Mouse (Mus musculus) urinary bladder, postnatal 10 days (tissue): ENCODE data around the gene Sub1.

Experiments used
- DNase-seq: peaks from one replicate; pipeline ENCODE4 v3.0.0; 2022; ENCODE audit warnings: low spot score

Gene Sub1

GRCm38 (mm10) chr15:11996883-11997282 is at the start of gene Sub1:
TSS of gene Sub1 (minus strand) at chr15:11996983.
- DNase-seq = no peak

GRCm38 (mm10) chr15:12040407-12040710 is 43.6 kb upstream of the Sub1 start:
- DNase-seq = no peak

- no peak for DNase-seq
Measured at GRCm38 (mm10) chr15:12039671-12040406, 43.1 kb upstream of the Sub1 start.

GRCm38 (mm10) chr15:12039256-12039655 is 42.5 kb upstream of the Sub1 start:
- no peak for DNase-seq

- DNase-seq = no peak
Measured at GRCm38 (mm10) chr15:12037866-12038625, 41.3 kb upstream of the Sub1 start.

- no peak for DNase-seq
Measured at GRCm38 (mm10) chr15:12037217-12037616, 40.4 kb upstream of the Sub1 start.

GRCm38 (mm10) chr15:12036675-12037074 is 39.9 kb upstream of the Sub1 start:
- DNase-seq = no peak

GRCm38 (mm10) chr15:12034317-12034716 is 37.5 kb upstream of the Sub1 start:
- DNase-seq = no peak

GRCm38 (mm10) chr15:12033155-12033554 is 36.4 kb upstream of the Sub1 start:
- DNase-seq = no peak

- no peak for DNase-seq
Measured at GRCm38 (mm10) chr15:12032512-12032911, 35.7 kb upstream of the Sub1 start.

GRCm38 (mm10) chr15:12031861-12032260 is 35.1 kb upstream of the Sub1 start:
- no peak for DNase-seq

GRCm38 (mm10) chr15:12030221-12030620 is 33.4 kb upstream of the Sub1 start:
- no peak for DNase-seq

- no peak for DNase-seq
Measured at GRCm38 (mm10) chr15:12027807-12028206, 31.0 kb upstream of the Sub1 start.

GRCm38 (mm10) chr15:12026932-12027450 is 30.2 kb upstream of the Sub1 start:
- DNase-seq = no peak

GRCm38 (mm10) chr15:12026026-12026425 is 29.2 kb upstream of the Sub1 start:
- no peak for DNase-seq

GRCm38 (mm10) chr15:12025341-12025740 is 28.6 kb upstream of the Sub1 start:
- no peak for DNase-seq

- DNase-seq = no peak
Measured at GRCm38 (mm10) chr15:12024791-12025268, 28.0 kb upstream of the Sub1 start.

GRCm38 (mm10) chr15:12019443-12019842 is 22.7 kb upstream of the Sub1 start:
- DNase-seq = no peak

GRCm38 (mm10) chr15:12018428-12018757 is 21.6 kb upstream of the Sub1 start:
- DNase-seq = no peak

GRCm38 (mm10) chr15:12017700-12018427 is 21.1 kb upstream of the Sub1 start:
- DNase-seq = no peak

- DNase-seq = no peak
Measured at GRCm38 (mm10) chr15:12014197-12014905, 17.6 kb upstream of the Sub1 start.
